Mouse (Mus musculus): Measurements from ENCODE around the gene Neurl2.
"Not testable (repeated sequence)": the region's sequence is repeated elsewhere in the genome, so short reads cannot be mapped to it uniquely, and the experiment has no call there.

Gene Neurl2

GRCm38 (mm10) chr2:164815821-164816220 lies 17.4 kb downstream of the Neurl2 start:
- DNase-seq (ENCODE audit: low read depth): no peak

- no peak for DNase-seq (ENCODE audit: low read depth)
Measured at GRCm38 (mm10) chr2:164815348-164815747, 17.9 kb downstream of the Neurl2 start.

GRCm38 (mm10) chr2:164813557-164813956 lies 19.7 kb downstream of the Neurl2 start:
- no peak for DNase-seq (ENCODE audit: low read depth)

- DNase-seq (ENCODE audit: low read depth): no peak
Measured at GRCm38 (mm10) chr2:164806614-164807013, 26.6 kb downstream of the Neurl2 start.

GRCm38 (mm10) chr2:164805332-164805718 lies 27.9 kb downstream of the Neurl2 start:
- DNase-seq (ENCODE audit: low read depth): no peak

GRCm38 (mm10) chr2:164804533-164805331 lies 28.5 kb downstream of the Neurl2 start, which contains the start of the genes Acot8 and Zswim3:
Gene Acot8 (minus strand): TSS chr2:164804882.
Gene Zswim3 (plus strand): TSS chr2:164805098.
- peak; percentile 91 for DNase-seq (ENCODE audit: low read depth)

- no peak for DNase-seq (ENCODE audit: low read depth)
Measured at GRCm38 (mm10) chr2:164803921-164804313, 29.3 kb downstream of the Neurl2 start.

GRCm38 (mm10) chr2:164803201-164803920 lies 29.9 kb downstream of the Neurl2 start:
- no peak for DNase-seq (ENCODE audit: low read depth)

GRCm38 (mm10) chr2:164800252-164801004 lies 32.8 kb downstream of the Neurl2 start:
- DNase-seq (ENCODE audit: low read depth): no peak

- DNase-seq (ENCODE audit: low read depth): not testable (repeated sequence)
Measured at GRCm38 (mm10) chr2:164798554-164798953, 34.7 kb downstream of the Neurl2 start.

- no peak for DNase-seq (ENCODE audit: low read depth)
Measured at GRCm38 (mm10) chr2:164795868-164796267, 37.4 kb downstream of the Neurl2 start.

- DNase-seq (ENCODE audit: low read depth): peak; percentile 70
Measured at GRCm38 (mm10) chr2:164794293-164794692, 39.0 kb downstream of the Neurl2 start.

GRCm38 (mm10) chr2:164793772-164794171 lies 39.5 kb downstream of the Neurl2 start:
- no peak for DNase-seq (ENCODE audit: low read depth)

GRCm38 (mm10) chr2:164793236-164793635 lies 40.0 kb downstream of the Neurl2 start:
- DNase-seq (ENCODE audit: low read depth): no peak

GRCm38 (mm10) chr2:164792400-164793190 lies 40.7 kb downstream of the Neurl2 start:
- no peak for DNase-seq (ENCODE audit: low read depth)

- DNase-seq (ENCODE audit: low read depth): no peak
Measured at GRCm38 (mm10) chr2:164791841-164792261, 41.4 kb downstream of the Neurl2 start.

GRCm38 (mm10) chr2:164790451-164790850 lies 42.8 kb downstream of the Neurl2 start:
- DNase-seq (ENCODE audit: low read depth): no peak

- DNase-seq (ENCODE audit: low read depth): no peak
Measured at GRCm38 (mm10) chr2:164788411-164788810, 44.8 kb downstream of the Neurl2 start.

GRCm38 (mm10) chr2:164787779-164788178 lies 45.5 kb downstream of the Neurl2 start:
- no peak for DNase-seq (ENCODE audit: low read depth)

- DNase-seq (ENCODE audit: low read depth): no peak
Measured at GRCm38 (mm10) chr2:164787032-164787431, 46.2 kb downstream of the Neurl2 start.

- DNase-seq (ENCODE audit: low read depth): no peak
Measured at GRCm38 (mm10) chr2:164786388-164786885, 46.8 kb downstream of the Neurl2 start.
